9 mouse cellular contexts compared by ENCODE assay signal in the genomic region with DNA sequence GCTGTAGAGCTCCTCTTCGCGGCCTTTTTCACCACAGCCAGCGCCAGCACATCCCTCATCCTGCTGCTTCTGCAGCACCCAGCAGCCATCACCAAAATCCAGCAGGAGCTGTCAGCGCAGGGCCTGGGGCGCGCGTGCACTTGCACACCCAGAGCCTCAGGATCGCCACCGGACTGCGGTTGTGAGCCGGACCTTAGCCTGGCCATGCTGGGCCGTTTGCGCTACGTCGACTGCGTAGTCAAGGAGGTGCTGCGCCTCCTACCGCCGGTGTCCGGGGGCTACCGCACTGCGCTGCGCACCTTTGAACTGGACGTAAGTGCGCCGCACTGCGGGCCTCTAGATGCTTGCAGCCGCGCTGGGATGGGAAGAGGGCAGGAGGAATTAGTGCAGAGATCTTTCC. TPM values are rescaled to one million over a fixed set of nuclear protein-coding genes. Genes with fewer than 3 reads are reported as not detected.
DNase-seq lines count a peak whose midpoint lies in the region; ATAC-seq lines count a peak whose summit lies in the region.
"Had no signal": no experiment of that assay in that cellular context is flagged by ENCODE, and none has a peak within 500 bp of the region (broad histone marks: within the 10 kb centered on the region; RNA-seq: fewer than 3 reads in every experiment).

No protein-coding gene starts in this region.

- H3K4me3 ChIP-seq in heart, embryonic 12.5 days, result peak overlapping the region; percentile 13; the same call in 1 of the 2 replicates
- peak overlapping the region; percentile 4; the same call in 1 of the 2 replicates for H3K4me3 ChIP-seq in forebrain, embryonic 14.5 days (ENCODE audit: low read depth, low read length)
- H3K4me3 ChIP-seq: megakaryocyte, embryonic 14.5 days had no signal

- H3K27ac ChIP-seq in heart, embryonic 12.5 days (ENCODE audit: poor library complexity, severe bottlenecking), result no peak overlapping the region
- no peak overlapping the region for H3K27ac ChIP-seq in forebrain, embryonic 14.5 days (ENCODE audit: low read depth, low read length)

- H3K27me3 ChIP-seq in heart, embryonic 12.5 days (replicated peaks), result peaks cover 100% of the 10 kb centered on the region
- peaks cover 100% of the 10 kb centered on the region for H3K27me3 ChIP-seq in forebrain, embryonic 14.5 days (replicated peaks; ENCODE audit: control insufficient read depth, insufficient read depth, low read length)

- no peak for DNase-seq in heart, postnatal 36 days
- DNase-seq in R1 (ENCODE audit: low read depth, low spot score), result peak; percentile 76
- DNase-seq in forebrain, embryonic 14.5 days (ENCODE audit: low spot score), result no peak
- DNase-seq in lung, postnatal 4 days, result peak; percentile 38 to 40
- DNase-seq in thymus, postnatal 25 days, result no peak
- no peak for DNase-seq in left cerebral cortex, postnatal 10 days (ENCODE audit: extremely low spot score in 1 of 2, low spot score in 2 of 2)
- DNase-seq in frontal cortex, postnatal 10 days (ENCODE audit: low spot score in 2 of 2), result no peak

- no peak overlapping the region for H3K9ac ChIP-seq in heart, embryonic 12.5 days
- H3K9ac ChIP-seq in forebrain, embryonic 14.5 days (ENCODE audit: low read length), result no peak overlapping the region

- H3K4me2 ChIP-seq in heart, embryonic 12.5 days, result peak overlapping the region; percentile 45
- H3K4me2 ChIP-seq in forebrain, embryonic 14.5 days (ENCODE audit: low read length), result peak overlapping the region; percentile 24

- peaks cover 24% of the 10 kb centered on the region for H3K4me1 ChIP-seq in heart, embryonic 12.5 days (replicated peaks)
- H3K4me1 ChIP-seq in forebrain, embryonic 14.5 days (ENCODE audit: control insufficient read depth, insufficient read depth, low read length), result 0 out of 2 replicates have a peak, but pooled peaks cover 2% of the 10 kb centered on the region

- H3K9me3 ChIP-seq in heart, embryonic 12.5 days (replicated peaks), result no peaks in the 10 kb centered on the region
- no peaks in the 10 kb centered on the region for H3K9me3 ChIP-seq in forebrain, embryonic 14.5 days (replicated peaks; ENCODE audit: control insufficient read depth, low read length)

- 10% methylated on average over 29 of the region's 29 CpGs for WGBS in heart, embryonic 12.5 days
- WGBS in forebrain, embryonic 14.5 days, result 1% methylated on average over 29 of the region's 29 CpGs

- intact Hi-C loops in heart, postnatal 36 days (cut with DNase I), result no loop called here
- intact Hi-C loops in left cerebral cortex, postnatal 10 days (cut with DNase I), result no loop called here

- no peak for ATAC-seq in heart, embryonic 12.5 days (ENCODE audit: insufficient number of reproducible peaks, low FRiP score)
- no peak for ATAC-seq in forebrain, embryonic 14.5 days

- H3K36me3 ChIP-seq in heart, embryonic 12.5 days, result no peaks in the 10 kb centered on the region
- H3K36me3 ChIP-seq in forebrain, embryonic 14.5 days (ENCODE audit: control insufficient read depth, insufficient read depth, low read length), result no peaks in the 10 kb centered on the region

RNA-seq across cellular contexts. Expression of a gene that starts 5.3 kb away (rescaled TPM):
- not detected in 2 replicates for polyA plus RNA-seq in heart, embryonic 12.5 days (2016; fragmentation: Nextera tagmentation; extraction: Ambion mirVana)
- total RNA-seq in heart, postnatal 36 days (2021), result not detected
- not detected in 2 replicates for polyA plus RNA-seq in forebrain, embryonic 14.5 days (2014; fragmentation: Nextera tagmentation; extraction: Ambion mirVana)
- under 1 TPM in 1 of 2 experiments, not detected in 1; 0.20 TPM for total RNA-seq in left cerebral cortex, postnatal 10 days (2021)

RNA-seq across cellular contexts. Expression of a gene that starts 6.9 kb away (rescaled TPM):
- polyA plus RNA-seq in heart, embryonic 12.5 days (2016; fragmentation: Nextera tagmentation; extraction: Ambion mirVana), result 0.70 and 0.92 TPM in 2 replicates
- total RNA-seq in heart, postnatal 36 days (2021), result not detected
- 0.12 TPM in 1 of 2 replicates, not detected in the other for polyA plus RNA-seq in forebrain, embryonic 14.5 days (2014; fragmentation: Nextera tagmentation; extraction: Ambion mirVana)
- total RNA-seq in left cerebral cortex, postnatal 10 days (2021), result under 1 TPM in 1 of 2 experiments, not detected in 1; 0.34 TPM

Comparison
In these comparisons a context has a peak if more than half of its experiments do, and no peak if none do; other contexts are left out.
1. DNase-seq: peak in R1 (single experiment) and lung, postnatal 4 days (2 of 2); none in heart, postnatal 36 days (0 of 2), forebrain, embryonic 14.5 days (single experiment), thymus, postnatal 25 days (single experiment), left cerebral cortex, postnatal 10 days (0 of 2) and frontal cortex, postnatal 10 days (0 of 2).